Mouse (Mus musculus): ENCODE measurements around the gene Olfr765.
A peak's percentile ranks its signal among the peaks of the same experiment; 100 is the strongest.
"Not testable (repeated sequence)": the region's sequence is repeated elsewhere in the genome, so short reads cannot be mapped to it uniquely, and the experiment has no call there.

Gene Olfr765

GRCm38 (mm10) chr10:129049898-129050297 is at the start of gene Olfr765:
Gene Olfr765 (minus strand): TSS chr10:129049998.
- not testable (repeated sequence) for DNase-seq

GRCm38 (mm10) chr10:129099275-129099674 is 49.5 kb upstream of the Olfr765 start, which contains the start of gene Olfr768:
Gene Olfr768 (minus strand): TSS chr10:129099375.
- no peak for DNase-seq

- not testable (repeated sequence) for DNase-seq
These were observed 33.0 kb upstream of the Olfr765 start, which contains the start of gene Olfr767 for GRCm38 (mm10) chr10:129082810-129083209. Gene Olfr767 (minus strand): TSS chr10:129082910.

GRCm38 (mm10) chr10:129068877-129069276 is 19.1 kb upstream of the Olfr765 start, which contains the start of gene Olfr766-ps1:
Gene Olfr766-ps1 (minus strand): TSS chr10:129068977.
- DNase-seq = no peak

GRCm38 (mm10) chr10:129039796-129040195 is 10.0 kb downstream of the Olfr765 start, which contains the start of gene Olfr764-ps1:
Gene Olfr764-ps1 (minus strand): TSS chr10:129039896.
- DNase-seq = no peak

- no peak for DNase-seq
These were observed 21.5 kb downstream of the Olfr765 start for GRCm38 (mm10) chr10:129028343-129028742.

GRCm38 (mm10) chr10:129026018-129026662 is 23.7 kb downstream of the Olfr765 start:
- DNase-seq = peak; percentile 35

GRCm38 (mm10) chr10:129023319-129023718 is 26.5 kb downstream of the Olfr765 start:
- DNase-seq = no peak

GRCm38 (mm10) chr10:129014477-129014876 is 35.3 kb downstream of the Olfr765 start:
- no peak for DNase-seq

GRCm38 (mm10) chr10:129011511-129011910 is 38.3 kb downstream of the Olfr765 start:
- DNase-seq = not testable (repeated sequence)

- DNase-seq = no peak
These were observed 39.4 kb downstream of the Olfr765 start, which contains the start of gene Olfr763 for GRCm38 (mm10) chr10:129010288-129010841. Gene Olfr763 (plus strand): TSS chr10:129010791.

GRCm38 (mm10) chr10:129004032-129004920 is 45.5 kb downstream of the Olfr765 start:
- no peak for DNase-seq

GRCm38 (mm10) chr10:128996523-128997040 is 53.2 kb downstream of the Olfr765 start:
- DNase-seq = no peak

- DNase-seq = no peak
These were observed 54.0 kb downstream of the Olfr765 start for GRCm38 (mm10) chr10:128995796-128996195.

All from kidney, adult 18-20 months (tissue).